Mouse (Mus musculus) adipocyte (in vitro differentiated cells): ENCODE results near the gene BC035044.
A peak's percentile ranks its signal among the peaks of the same experiment; 100 is the strongest.
"Not testable (repeated sequence)": the region's sequence is repeated elsewhere in the genome, so short reads cannot be mapped to it uniquely, and the experiment has no call there.

Experiments used
- DNase-seq: peaks from one replicate; pipeline ENCODE4 v3.0.0-alpha.2; 2016; ENCODE audit warnings: low spot score

Gene BC035044

DNA sequence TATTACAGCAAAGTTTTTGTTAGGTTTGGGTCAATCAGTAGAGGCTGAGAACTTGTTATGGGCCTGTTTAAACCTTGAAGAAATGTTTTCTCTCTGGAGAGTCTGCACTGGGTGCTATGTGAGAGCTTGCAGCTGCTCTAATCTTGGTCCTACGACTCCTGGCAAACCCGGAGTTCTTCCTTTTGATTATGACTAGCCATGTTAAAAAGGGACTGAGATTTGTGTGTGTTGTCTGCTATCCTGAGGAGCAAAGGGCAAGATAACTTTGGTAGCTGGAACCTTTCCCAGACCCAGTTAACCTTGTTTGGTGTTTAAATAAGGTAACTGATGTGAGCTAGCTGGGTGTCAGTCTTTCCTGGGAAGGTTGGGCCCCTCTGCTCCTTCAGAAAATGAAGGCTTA lies 40.3 kb downstream of the BC035044 start:
- DNase-seq: no peak

DNA sequence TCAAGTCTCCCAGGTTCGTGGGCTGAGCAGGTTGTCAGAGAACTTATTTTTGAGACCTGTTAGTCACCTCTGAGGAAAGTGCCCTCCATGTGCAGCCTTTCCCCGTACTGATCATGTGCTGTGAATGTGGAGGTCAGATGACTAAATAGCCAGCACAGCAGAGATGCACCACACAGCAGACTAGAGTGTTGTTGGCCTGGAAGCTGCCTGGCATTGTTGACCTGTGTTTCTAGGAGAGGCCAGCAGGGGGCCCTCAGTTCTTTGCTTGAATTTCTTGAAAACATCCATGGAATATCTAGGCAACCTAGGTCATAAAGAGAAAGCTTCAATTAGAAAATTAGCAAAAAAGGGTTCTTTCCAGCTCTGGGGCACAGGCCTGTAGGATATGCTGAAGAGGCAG lies 41.0 kb downstream of the BC035044 start:
- peak; percentile 82 for DNase-seq

DNA sequence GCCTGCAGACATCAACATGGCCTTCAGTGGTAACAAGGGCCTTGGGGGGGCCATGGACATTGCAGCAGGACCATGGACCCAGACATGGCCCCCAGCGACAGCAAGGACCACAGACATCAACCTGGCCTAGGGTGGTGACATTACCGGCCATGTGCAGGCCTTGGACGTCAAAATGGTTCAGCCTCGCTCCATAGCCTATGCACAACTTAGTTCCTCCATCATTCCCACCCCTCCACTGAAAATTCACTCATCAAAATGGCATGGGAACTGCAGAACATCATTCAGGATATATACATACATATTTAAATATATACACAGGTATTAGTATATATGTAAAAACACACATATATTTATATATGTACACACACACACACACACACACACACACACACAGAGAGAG lies 43.5 kb downstream of the BC035044 start:
- no peak for DNase-seq

GRCm38 (mm10) chr6:128845998-128846542 lies 44.9 kb downstream of the BC035044 start:
- DNase-seq: no peak

DNA sequence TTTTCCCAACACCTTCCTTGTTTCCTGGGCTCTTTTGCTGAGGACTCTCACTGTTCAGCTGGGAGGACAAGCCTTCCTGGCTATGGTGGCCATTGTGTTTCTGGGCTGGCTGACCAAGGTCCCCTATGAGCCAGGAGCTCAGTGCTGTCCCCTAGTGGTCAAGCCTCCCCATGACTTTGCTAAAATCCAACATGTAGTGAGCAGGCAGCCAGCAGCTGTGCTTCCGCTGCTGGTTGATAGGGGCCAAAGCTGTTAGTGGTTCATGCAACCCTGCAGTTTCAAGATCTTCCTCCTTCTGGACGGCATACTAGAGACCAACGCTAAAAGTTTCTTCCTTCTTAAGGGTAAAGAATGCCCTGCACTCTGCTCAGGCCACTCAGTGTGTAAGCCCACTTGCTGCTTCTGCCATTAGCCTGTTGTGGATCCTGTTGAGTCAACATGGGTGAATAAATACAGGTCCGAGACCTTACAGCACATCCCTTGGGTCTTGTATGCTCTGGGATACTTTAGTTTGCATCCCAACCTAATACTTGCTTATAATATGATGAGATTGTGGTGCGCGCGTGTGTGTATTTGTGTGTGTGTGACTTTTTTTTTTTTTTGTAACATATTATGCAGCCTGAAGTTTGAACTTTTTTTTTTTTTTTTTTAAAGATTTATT lies 45.5 kb downstream of the BC035044 start:
- peak; percentile 63 for DNase-seq

DNA sequence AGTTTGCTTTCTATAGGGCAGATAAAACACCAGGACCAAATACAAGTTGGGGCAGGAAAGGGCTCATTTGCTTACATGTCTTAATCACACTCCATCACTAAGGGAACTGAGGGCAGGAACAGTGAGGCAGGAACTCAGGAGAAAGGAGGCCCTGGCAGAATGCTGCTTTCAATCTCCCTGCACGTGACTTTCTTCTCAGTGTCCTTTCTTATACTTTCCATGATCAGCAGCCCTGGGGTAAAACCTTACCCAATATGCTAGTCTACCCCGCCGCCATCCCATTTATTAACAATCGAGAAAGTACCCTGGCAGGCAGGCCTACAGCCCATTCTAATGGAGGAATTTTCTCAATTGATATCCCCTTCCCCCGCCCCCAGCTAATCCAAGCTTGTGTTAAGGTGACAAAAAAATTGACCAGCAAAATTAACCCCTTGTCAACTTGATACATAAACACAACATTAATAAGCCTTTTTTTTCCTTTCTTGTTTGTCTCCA lies 46.3 kb downstream of the BC035044 start:
- no peak for DNase-seq

GRCm38 (mm10) chr6:128844131-128844530 lies 46.8 kb downstream of the BC035044 start:
- DNase-seq: no peak

DNA sequence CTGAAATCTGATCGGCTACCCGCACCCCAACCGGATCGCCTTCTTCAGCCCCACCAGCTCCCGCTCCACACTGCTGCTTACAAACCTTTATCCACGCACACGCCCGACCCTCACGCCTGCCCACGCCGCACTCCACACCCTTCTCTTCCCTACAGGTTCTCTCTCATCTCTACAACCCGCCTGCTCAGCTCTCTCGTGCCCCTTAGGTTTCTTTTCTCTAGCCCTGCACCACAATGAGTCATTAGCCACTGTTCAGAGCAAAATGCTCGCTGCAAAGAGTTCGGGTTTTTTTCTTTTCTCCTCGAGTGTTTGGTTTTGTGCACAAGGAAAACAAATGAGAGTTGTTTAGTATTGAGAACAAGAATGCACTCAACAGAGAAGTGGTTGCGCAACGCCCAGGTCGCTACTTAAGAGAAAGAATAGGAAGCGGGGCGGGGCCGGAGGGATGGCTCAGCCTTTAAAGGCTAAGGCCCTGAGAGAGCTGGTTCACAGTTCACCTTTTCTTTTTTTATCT lies 47.4 kb downstream of the BC035044 start:
- DNase-seq: peak; percentile 60

DNA sequence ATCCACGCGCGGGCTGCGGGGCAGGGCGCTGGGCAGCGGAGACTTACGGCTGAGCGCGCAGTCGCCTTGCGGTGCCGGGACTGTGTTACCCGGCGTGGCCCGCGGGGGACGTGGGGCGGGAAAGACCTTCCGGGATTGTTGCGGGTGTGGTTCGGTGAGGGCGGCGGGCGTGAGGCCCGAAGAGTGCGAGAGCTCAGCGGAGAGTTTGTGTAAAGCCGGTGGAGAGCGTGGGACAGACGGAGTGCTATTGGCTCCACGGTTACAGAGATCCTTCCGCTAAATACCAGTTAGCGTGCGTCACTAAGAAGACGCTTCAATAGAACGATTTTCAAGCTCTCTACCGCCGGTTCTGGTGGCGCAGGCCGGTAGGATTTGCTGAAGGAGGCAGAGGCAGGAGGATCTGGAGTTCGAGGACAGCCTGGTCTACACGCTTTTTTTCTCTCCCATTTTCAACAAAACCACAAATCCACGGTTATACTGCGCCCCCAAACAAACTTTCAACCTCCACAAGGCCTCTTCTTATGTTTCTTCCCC lies 47.9 kb downstream of the BC035044 start:
- DNase-seq: peak; percentile 93

DNA sequence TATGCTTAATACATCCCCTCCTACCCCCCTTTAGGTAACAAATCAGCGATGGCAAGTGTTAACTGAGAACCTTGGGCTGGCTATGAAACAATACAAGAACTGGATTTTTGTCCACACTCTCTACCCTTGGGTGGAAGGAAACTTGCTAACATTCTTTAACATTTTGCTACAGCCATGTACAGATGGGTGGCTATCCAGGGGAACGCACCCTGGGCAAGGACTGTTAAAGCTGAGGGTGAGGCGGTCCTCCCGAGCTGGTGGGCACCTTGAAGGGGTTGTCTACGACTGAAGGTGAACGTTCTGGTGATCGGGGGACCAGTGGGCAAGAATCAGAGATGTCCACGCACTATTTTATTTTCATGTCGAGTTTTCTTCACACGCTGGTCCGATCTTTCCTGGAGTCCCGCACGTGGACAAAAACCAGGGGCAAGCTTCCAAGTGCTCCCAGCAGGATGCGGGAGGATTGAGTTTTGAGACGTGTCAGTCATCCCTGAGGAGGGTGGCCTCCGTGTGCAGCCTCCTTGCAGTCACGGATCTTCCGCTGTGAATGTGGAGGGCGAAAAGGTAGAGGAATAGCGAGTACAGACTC lies 48.5 kb downstream of the BC035044 start:
- DNase-seq: no peak

- no peak for DNase-seq
These were observed 49.4 kb downstream of the BC035044 start for GRCm38 (mm10) chr6:128841327-128842089.

- DNase-seq: not testable (repeated sequence)
These were observed 50.3 kb downstream of the BC035044 start for GRCm38 (mm10) chr6:128840669-128841068.

- no peak for DNase-seq
These were observed 51.0 kb downstream of the BC035044 start for GRCm38 (mm10) chr6:128839921-128840320.

DNA sequence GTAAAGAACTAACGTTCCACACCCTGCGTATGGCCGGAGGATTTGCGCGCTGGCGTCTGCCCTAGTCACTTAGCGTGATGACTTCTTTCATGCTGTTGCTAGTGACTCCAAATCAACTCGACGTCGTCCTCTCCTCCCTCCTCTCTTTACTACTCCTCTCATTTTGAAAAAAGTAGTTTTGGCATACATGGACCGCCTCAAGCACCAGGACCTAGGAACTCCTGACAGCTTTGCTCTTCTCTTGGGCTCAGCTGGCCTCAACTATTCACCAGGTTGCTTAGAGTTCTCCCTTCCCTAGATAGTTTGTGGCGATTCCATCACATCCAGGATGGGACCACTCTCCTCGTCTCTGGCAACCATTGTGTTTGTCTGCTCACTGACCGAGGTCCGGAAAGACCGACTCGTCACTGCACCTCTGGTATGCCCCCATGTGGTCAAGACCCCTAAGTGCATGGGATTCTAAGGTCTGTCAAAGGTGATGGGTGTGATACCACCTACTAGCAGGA lies 51.6 kb downstream of the BC035044 start:
- DNase-seq: peak; percentile 62

DNA sequence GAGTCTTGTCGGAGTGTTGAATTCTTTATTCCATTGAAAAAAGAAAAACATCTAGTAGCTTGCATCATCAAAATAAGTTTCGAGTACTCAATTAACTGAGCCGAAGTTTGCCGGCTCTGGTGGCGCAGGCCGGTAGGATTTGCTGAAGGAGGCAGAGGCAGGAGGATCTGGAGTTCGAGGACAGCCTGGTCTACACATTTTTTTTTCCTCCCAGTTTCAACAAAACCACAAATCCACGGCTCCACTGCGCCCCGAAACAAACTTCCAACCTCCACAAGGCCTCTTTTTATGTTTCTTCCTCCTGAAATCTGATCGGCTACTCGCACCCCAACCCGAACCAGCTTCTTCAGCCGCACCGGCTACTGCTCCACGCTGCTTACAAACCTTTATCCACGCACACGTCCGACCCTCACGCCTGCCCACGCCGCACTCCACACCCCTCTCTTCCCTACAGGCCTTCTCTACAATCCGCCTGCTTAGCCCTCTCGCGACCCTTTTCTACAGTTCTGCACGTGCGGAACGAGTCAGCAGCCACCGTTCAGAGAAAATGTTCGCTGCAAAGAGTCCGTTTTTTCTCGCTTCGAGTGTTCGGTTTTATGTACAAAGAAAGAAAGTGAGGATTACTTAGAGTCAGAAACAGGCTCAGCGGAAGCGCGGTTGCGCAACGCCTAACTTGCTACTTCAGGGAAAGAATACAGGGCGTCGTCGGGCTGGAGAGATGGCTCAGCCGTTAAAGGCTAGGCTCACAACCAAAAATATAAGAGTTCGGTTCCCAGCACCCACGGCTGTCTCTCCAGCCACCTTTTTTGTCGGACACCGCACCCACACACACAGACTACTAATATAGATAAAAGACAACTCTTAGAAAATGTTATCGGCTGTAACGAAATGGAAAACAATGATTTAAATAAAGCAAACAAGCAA lies 52.3 kb downstream of the BC035044 start:
- peak; percentile 88 for DNase-seq

GRCm38 (mm10) chr6:128837454-128838341 lies 53.2 kb downstream of the BC035044 start:
- no peak for DNase-seq

GRCm38 (mm10) chr6:128836955-128837334 lies 54.0 kb downstream of the BC035044 start:
- DNase-seq: no peak

- DNase-seq: no peak
These were observed 54.6 kb downstream of the BC035044 start for GRCm38 (mm10) chr6:128836191-128836954.

GRCm38 (mm10) chr6:128835571-128835970 lies 55.4 kb downstream of the BC035044 start:
- DNase-seq: no peak
